Mouse (Mus musculus): ENCODE results near the gene Cryga. TPM values are rescaled to one million over a fixed set of nuclear protein-coding genes. Genes with fewer than 3 reads are reported as not detected.
"Not testable (repeated sequence)": the region's sequence is repeated elsewhere in the genome, so short reads cannot be mapped to it uniquely, and the experiment has no call there.

Gene Cryga
- total RNA-seq, 2 experiments from 2014 or later = not detected

DNA sequence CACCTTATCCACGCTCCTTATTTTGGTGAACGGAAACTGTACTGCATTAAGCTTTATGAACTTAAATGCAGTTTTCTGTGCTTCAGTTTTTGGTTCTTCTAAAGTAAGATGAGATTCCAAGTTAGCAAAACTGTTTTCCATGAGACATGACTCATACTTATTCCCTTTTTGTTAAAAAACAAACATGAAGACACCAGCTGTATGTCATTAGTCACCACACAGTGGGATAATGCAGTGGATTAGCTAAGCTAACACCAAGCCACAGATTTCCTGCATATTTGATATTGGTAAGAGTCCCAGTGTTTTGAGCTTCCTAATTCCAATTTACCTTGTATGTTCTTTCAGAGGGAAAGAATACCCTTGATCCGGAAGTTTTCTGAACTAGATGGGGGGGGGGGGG lies 11.6 kb downstream of the Cryga start:
- DNase-seq (ENCODE audit: low spot score in 2 of 2) = no peak

DNA sequence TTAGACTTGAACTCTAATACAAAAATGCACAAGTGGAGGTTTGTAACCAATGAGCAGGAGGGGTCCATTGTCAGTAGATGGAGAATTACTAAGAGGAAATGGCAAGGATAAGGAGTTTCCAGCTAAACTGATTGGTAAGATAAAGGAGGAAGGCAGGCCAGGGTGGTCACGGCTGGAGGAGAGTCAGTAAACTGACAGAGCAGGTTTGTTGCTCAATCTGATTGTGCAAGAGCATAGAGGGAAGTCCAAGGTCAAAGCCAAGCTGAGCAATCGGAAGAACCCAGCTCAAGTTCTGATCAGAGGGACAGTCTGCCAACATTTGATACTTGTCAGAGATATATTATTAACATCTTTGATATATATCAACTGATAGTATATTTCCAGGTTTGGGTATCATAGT lies 12.8 kb downstream of the Cryga start:
- no peak for DNase-seq (ENCODE audit: low spot score in 2 of 2)

DNA sequence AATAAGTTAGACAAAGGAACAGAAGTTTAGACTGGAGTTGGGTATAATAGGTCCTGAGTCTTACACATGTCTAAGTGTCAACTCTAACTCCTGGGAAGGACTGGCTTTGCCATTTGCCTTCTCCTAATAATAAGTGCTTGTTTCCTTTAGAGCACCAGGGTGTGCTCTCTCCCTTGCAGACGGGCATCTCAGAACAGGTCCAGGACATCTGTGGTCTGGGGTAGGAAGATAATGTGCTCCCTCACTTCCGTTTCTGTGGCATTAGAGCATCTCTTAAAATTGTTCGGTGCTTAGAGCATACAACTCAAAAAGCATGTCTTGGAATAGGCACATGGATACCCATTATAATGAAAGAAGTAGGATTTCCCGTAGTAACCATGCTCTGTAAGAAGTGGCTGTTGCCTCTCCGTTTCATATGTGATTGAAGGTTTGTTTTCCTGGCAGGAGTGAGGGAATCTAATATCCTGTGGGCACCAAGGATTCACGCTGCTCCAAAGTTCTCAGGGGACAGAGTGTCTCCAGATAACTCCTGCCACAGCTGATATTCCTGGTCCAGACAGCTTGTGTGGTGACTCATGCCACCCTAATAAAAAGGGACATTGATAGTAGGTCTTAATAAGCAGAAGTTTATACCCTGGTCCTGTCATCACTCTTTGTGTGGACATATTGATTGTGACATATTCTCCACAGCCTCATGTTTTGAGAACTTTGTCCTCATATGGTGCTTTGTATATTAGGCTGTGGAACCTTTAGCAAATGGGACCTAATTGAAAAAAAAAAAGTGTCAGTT lies 14.4 kb downstream of the Cryga start:
- DNase-seq (ENCODE audit: low spot score in 2 of 2) = no peak

DNA sequence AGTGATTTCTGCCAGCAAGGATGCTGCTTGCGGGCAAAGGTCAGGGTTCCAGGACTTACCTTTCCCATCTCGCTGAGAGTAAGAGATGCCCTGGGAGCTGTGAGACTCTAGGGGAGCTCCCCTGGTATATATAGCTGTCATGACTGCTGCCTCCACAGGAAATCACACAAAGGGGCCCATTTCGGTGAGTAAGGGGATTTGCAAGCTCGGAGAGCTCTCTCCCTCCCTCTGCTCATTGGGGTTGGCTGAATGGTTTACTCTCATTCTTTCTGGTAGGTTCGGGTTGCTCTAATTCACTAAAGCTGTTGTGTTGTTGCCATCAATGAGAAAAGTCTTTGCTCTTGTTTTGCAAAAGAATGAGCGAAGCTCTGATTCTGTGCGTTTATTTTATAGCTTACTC lies 21.0 kb downstream of the Cryga start, which contains the start of gene Crygb:
TSS of gene Crygb (minus strand) at position 101 of the 400 bp plus-strand sequence.
- no peak for DNase-seq (ENCODE audit: low spot score in 2 of 2)

DNA sequence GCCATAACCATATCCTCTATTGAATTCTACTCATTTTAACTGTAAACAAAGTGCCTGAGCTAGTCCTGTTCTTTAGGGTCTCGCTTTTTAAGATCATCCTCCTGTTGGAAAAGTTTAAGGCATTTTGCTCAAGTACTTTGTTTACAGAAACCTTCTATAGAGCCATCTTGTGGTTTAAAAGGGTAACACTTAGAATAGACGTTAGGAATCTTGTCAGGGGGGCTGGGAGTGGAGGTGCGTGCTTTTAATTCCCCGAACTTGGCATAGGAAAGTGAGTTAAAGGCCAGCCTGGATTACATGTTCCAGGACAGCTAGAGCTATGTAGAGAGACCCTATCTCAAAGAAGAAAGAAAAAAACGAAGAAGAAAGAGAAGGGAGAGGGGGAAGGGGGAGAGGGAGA lies 27.6 kb downstream of the Cryga start:
- no peak for DNase-seq (ENCODE audit: low spot score in 2 of 2)

DNA sequence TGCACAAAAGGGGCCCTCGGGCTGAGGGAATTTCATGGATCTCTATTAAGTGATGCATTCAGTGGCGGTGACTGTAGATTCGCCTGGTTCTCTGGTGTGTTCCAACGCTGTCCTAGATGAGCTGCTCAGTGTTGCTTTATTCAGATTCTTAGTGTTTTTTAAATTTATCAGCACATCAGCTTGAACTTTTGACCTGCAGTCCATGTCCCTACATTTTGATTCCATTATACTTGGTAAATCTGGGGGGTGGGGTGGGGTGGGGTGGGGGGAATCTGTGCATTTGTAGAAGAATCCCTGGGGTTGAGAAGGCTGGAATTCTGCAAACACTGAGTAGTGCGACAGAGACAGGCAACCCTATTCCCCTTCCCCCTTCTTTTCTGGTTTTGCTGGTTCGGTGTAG lies 29.6 kb downstream of the Cryga start, which contains the start of gene Crygc:
TSS of gene Crygc (minus strand) at position 101 of the 400 bp plus-strand sequence.
- DNase-seq (ENCODE audit: low spot score in 2 of 2) = no peak

DNA sequence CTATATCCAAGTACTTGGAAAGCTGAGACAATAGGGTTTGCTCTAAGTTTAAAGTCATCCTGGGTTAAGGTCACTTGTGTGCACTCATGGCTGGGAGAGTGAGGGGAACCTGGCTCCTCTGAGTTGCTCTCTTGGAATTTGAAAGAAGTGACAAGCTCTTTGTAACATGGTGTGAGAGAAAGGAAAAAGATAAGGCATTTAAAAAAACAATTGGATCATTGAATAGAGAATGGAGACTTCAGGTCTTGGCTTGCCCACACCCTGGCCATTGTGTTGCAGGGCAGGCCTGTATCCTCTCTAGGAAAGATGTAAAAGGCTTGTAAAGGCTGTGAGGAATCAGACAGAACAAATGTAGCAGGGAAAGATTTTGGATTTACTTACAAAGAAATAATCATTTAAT lies 35.3 kb downstream of the Cryga start:
- no peak for DNase-seq (ENCODE audit: low spot score in 2 of 2)

DNA sequence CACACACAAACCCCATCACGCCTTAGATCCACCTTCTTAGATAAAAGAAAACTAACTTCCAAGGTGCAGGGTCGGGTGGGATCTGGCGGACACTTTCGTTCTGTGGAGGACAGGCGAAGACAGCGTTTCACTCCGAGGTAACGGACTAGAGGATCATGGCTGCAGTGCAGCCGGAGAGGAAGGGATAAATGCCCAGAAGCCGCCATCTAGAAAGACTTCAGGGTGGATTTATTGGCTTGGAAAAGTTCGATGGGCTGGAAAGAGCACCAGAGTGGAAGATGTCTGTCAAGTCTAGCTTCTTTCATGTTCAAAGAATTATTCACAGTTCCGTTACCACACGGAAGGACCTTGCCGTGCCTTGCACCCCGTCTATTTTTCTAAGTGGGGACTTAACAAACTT lies 39.0 kb downstream of the Cryga start:
- no peak for DNase-seq (ENCODE audit: low spot score in 2 of 2)

DNA sequence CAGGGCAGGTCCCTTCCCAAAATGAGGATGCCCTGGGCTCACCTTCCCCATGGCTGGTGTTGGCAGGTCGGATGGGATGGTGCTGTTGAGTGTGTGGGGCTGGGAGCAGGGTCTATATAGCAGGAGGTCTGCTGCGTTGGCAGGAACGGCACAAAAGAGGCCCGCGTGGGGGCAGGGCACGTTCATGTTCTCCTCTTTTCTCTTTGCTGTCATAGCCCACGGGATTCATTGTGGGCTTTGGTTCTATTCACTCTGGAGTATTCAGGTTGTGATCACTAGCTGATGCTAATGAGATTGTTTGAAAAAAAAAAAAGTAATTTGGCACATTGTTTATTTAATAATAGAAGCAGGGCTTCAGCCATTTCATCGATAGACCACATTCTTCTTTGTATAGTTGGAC lies 39.8 kb downstream of the Cryga start, which contains the start of gene Crygd:
TSS of gene Crygd (minus strand) at position 101 of the 400 bp plus-strand sequence.
- DNase-seq (ENCODE audit: low spot score in 2 of 2) = no peak

DNA sequence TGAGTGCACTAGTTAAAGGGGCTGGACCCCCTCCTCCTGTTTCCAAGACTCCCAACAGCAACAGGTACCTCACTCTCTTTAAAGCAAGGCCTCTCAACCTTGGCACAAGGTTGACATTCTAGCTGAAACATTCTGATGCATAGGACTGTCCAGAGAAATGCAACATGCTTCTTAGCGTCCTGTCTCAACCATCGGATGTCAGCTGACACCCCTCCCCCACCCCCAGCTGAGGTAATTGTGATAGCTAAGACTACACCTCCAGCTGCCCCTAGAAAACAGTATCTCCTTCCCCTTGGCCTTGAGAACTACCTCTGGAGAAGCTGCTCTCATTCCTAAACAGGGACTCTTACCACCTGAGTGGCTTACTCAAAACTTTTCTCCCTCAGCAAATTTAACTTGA lies 51.0 kb downstream of the Cryga start:
- DNase-seq (ENCODE audit: low spot score in 2 of 2) = no peak

DNA sequence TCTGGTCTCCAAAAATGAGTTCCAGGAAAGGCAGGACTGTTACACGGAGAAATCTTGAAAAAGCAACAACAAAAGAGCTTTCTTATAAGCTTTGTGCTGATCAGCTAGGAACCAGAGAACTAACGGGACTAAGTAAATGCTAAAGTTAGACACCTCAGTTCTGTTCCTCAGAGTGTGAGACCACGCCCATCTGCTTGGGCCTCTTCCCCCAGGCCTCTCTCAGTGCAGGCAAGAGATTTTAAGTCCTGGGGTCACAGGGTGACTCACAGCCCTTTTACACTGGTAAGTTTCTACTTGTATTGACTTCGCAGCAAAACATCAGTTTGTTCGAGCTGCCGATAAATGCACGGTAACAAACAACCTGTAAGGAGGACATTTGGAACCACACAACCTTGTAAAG lies 51.5 kb downstream of the Cryga start:
- no peak for DNase-seq (ENCODE audit: low spot score in 2 of 2)

DNA sequence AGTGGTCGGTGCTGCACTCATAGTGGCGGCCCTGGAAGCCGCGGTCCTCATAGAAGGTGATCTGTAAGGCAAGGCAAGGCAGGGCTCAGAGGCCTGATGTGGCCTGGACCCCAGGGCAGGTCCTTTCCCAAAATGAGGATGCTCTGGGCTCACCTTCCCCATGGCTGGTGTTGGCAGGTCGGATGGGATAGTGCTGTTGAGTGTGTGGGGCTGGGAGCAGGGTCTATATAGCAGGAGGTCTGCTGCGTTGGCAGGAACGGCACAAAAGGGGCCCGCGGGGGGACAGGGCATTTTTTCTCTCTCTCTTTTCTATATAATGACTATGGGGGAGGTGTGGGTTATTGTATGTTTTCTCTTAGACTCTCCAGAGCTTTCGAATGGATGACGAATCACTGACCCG lies 52.2 kb downstream of the Cryga start, which contains the start of gene Cryge:
TSS of gene Cryge (minus strand) at position 198 of the 400 bp plus-strand sequence.
- DNase-seq (ENCODE audit: low spot score in 2 of 2) = not testable (repeated sequence)

Other genes with a start within 250 kb of the Cryga start
- 1 to 10 TPM; 6.5 to 7.0 TPM for gene Plekhm3, start 146.5 kb downstream of the Cryga start, total RNA-seq (2021)
- not detected for gene Akr1cl, start 70.6 kb downstream of the Cryga start, total RNA-seq (2021)
- gene Cryge, start 52.2 kb downstream of the Cryga start, total RNA-seq (2021) = not detected
- not detected for gene Crygd, start 39.9 kb downstream of the Cryga start, total RNA-seq (2021)
- gene Crygc, start 29.7 kb downstream of the Cryga start, total RNA-seq (2021) = not detected
- gene Crygb, start 21.1 kb downstream of the Cryga start, total RNA-seq (2021) = not detected
- not detected for gene Gm28845, start 16.2 kb upstream of the Cryga start, total RNA-seq (2021)
- gene D630023F18Rik, start 19.8 kb upstream of the Cryga start, total RNA-seq (2021) = not detected
- gene Idh1, start 83.1 kb upstream of the Cryga start, total RNA-seq (2021) = 10 to 100 TPM; 58.4 to 60.6 TPM
- 10 to 100 TPM; 16.4 to 18.6 TPM for gene Pikfyve, start 83.3 kb upstream of the Cryga start, total RNA-seq (2021)
- gene Pth2r, start 178.7 kb upstream of the Cryga start, total RNA-seq (2021) = not detected